Mouse (Mus musculus): ENCODE measurements around the gene Wwtr1. TPM values are rescaled to one million over a fixed set of nuclear protein-coding genes. Genes with fewer than 3 reads are reported as not detected.
A peak's percentile ranks its signal among the peaks of the same experiment; 100 is the strongest.

The Wwtr1 gene
- 10 to 100 TPM; 20.3 to 22.0 TPM for total RNA-seq (2021)
- long read RNA-seq, experiment 1, full-length matches to known transcripts, result 12 of 12 reads
- long read RNA-seq, experiment 1, partial matches to known transcripts, result 0 of 12 reads
- long read RNA-seq, experiment 1, other reads (novel, unspliced or antisense), result 0 of 12 reads
- long read RNA-seq, experiment 2, full-length matches to known transcripts, result 28 of 31 reads
- long read RNA-seq, experiment 2, partial matches to known transcripts, result 2 of 31 reads
- long read RNA-seq, experiment 2, other reads (novel, unspliced or antisense), result 1 of 31 reads

DNA sequence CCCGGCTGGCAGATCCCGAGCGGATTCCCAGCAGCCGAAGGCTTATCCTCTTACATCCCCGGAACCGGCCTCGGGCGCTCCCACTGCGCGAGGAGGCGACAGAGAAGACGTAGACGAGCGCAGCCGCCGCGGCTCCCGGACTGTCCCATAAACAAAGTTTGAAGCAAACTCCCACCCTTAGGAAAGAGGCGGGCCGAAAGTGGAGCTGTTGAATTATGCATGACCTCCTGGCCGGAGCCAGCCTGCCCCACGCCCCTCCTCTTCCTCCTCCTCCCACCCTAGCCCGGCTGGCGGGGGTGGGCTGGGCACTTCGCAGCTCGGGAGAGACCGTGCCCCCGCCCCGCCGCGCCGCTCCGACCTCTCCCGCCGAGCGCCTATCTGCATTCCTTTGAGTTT lies at the start of gene Wwtr1:
Gene Wwtr1 (minus strand): TSS at position 251 of the 396 bp plus-strand sequence.
- DNase-seq (ENCODE audit: low spot score in 2 of 2), result peak; percentile 54 to 72

DNA sequence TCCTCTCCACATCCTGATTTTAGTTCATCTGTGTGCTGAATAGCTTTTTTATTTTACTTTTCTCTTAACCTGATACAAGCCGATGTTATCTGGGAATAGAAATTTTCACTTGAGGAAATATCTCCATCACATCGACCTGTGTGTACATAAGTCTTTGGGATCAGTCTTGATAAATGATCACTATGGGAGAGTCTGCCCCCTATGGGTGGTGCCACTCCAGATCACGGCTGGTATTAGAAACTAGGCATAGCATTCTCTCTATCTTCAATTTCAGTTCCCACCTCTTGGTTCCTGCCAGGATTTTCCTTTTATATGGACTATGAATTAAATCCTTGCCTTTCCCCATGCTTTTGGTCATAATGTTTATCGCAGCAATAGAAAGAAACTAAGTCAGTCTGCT lies 44.0 kb upstream of the Wwtr1 start:
- no peak for DNase-seq (ENCODE audit: low spot score in 2 of 2)

DNA sequence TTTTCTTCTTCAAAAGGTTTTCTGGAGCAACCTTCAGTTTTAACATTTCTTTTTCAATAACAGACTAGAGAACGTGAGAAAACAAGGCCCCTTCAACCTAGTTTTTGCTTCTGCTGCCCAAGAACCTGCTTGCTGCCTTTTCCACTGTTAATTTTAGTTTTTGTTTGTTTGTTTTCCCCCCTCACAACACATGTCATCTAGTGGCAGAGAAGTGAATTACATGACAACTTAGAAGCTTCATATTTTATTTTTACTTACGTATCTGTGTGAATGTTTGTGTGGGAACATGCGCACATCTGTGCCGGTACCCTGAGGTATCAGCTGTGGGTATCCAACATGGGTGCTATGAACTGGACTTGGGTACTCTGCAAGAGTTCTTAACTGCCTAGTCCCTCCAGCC lies 39.9 kb upstream of the Wwtr1 start:
- no peak for DNase-seq (ENCODE audit: low spot score in 2 of 2)

DNA sequence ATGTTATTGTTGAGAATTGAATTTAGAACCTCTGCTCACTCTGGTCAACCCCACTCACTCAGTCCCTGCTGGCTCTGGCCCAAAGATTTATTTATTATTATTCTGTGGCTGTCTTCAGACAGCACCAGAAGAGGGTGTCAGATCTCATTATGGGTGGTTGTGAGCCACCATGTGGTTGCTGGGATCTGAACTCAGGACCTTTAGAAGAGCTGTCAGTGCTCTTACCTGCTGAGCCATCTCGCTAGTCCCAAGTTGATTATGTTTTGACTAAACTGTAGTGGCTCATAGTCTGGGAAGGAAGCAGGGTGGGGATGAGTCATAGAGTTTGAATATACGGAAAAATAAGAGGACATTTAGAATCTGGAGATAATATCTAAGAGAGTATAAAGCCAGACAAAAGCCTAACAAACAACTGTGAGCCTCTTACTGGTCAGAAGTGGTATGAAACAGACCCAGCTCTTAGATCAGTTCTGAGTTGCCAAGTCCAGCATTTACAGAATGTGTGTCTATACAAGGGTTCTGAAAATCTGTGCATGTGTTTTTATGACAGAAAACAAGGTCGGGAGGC lies 36.8 kb upstream of the Wwtr1 start:
- no peak for DNase-seq (ENCODE audit: low spot score in 2 of 2)

DNA sequence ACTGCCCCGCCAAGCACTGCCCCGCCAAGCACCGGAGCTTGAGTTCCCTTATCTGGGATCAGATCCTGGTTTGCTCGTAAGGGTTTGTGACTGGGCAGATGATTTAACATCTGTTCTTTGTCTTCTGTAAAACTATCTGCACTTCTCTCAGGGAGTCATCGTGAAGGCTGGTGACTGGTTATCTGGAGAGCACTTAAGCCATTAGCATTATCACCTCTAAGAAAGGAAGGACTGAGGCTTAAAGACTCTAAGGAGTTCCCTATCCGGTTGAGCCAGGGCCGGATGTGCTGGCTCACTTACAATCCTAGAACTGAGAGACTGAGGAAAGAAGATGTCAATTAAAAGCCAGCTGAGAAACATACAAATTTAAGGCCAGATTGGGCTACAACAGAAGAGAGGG lies 36.1 kb upstream of the Wwtr1 start:
- DNase-seq (ENCODE audit: low spot score in 2 of 2), result no peak

DNA sequence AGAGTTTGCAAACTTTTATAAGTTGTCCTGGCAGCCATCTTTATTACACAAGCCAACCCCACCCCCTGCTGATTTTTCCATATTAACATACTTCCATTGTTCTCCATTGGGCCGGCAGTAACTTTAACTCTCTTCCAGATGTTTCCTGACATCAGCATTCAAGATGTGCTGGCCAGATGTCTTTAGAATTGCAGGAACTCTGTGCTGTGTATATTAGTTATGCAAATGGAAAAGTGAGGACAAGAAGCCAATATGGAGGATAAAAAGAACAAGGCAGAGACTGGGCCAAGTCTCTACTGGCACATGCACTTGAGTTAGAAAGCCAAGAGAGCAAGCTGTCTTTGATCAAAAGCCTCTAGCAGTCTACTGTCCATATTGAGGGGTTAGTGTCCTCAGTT lies 28.9 kb upstream of the Wwtr1 start:
- DNase-seq (ENCODE audit: low spot score in 2 of 2), result no peak

DNA sequence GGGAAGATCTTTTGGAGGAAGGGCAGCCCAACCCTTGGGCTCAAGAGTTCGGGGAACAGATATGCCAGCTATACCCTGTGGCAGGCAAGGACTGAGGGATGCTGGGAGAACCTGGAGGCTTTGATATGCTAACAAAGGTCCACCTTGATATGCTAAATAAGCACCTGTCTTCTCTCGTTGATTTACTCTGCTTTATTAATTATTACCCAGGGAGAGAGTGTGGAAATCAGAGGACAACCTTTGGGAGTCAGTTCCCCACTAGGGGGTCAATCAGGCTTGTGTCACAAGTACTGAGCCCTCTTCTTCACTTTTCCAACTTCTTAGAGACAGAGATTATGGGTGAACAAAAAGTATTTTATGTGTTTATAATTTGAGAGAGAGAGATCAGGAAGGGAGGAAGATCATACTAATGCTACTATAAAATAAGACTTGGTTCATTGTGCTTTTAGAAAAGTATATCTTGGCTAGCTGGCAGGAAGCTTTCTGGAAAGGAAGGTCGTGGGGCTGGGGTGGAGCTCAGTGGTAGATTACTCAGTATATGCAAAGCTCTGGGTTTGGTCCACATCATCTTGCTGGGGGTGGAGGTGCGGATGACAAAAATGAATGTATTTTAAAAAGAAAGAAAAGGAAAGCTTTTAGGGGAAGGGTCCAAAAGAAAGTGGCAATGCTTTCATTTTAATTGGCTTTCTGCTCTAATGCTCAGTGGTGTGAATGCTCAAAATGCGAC lies 28.3 kb upstream of the Wwtr1 start:
- no peak for DNase-seq (ENCODE audit: low spot score in 2 of 2)

DNA sequence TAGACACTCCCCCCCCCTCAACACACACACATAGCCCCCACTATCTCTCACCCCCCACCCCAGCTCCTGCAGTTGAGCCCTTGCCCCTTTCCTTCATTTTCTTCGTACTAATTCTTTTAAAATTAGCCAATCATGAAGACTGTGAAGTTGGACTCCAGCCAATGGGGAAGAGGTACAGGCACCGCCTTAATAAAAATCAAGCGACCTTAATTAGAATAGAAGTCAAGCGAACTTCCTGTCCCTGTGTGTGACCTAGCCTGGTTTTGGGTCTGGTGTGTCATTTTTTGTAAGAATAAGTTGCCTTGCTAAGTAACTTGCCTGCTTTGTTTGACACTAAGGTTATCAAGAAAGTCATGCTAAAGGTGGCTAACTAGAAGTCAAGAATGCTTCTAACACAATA lies 26.9 kb upstream of the Wwtr1 start:
- DNase-seq (ENCODE audit: low spot score in 2 of 2), result no peak

DNA sequence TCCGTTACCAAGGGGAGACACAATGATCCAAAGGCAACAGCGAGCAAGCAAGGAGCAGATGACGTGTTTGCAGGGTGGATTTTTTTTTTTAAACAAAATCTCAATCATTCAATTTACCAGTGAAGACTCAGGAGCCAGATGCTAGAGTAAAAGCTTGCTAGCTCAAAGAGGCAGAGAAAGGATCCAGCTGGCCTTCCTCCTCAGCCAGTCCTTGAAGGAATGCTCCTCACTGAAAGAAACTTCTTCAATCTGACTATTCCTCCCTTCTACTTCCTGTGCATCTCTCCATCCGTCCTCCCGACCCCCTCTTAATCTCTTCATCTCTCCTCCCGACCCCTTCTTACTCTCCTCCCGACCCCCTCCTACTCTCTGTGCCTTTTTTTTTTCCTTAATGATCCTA lies 20.9 kb upstream of the Wwtr1 start:
- DNase-seq (ENCODE audit: low spot score in 2 of 2), result no peak

DNA sequence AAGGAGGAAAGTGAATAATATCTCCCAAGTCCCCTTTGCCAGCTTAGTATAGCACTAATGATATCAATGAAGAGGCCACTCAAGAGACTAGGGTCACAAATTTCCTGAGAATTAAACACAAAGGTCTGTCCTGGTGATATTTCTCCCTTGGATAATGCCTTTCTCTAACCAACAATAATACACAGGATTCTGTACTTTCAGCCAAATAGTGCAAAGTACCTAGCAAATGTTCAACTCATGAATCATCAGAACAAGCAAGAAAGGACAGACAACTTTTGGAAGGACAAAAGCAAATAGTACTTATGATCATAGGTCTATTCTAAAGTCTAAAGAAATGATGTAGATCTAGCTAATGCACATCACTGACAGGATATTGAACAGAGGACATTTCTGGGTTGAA lies 19.8 kb upstream of the Wwtr1 start:
- DNase-seq (ENCODE audit: low spot score in 2 of 2), result no peak

DNA sequence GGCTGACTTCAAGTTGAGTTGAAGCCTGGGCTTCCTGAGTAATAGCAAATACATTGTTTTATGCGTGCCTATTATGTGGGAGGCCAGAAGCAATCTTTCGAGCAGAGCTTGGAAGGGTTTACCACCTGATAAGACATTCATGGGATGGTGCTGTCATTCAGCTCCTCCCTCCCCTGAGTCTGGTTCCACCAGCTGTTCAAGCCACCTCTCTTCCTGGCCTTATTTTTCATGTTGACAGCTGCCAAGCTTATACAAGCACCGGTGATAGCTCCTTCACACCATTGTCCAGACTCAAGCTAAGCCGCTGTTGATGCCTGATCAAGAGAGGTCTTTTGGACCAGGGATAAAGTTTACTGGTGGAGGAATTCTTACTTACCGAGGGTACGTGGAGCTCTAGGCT lies 10.3 kb upstream of the Wwtr1 start:
- DNase-seq (ENCODE audit: low spot score in 2 of 2), result no peak

DNA sequence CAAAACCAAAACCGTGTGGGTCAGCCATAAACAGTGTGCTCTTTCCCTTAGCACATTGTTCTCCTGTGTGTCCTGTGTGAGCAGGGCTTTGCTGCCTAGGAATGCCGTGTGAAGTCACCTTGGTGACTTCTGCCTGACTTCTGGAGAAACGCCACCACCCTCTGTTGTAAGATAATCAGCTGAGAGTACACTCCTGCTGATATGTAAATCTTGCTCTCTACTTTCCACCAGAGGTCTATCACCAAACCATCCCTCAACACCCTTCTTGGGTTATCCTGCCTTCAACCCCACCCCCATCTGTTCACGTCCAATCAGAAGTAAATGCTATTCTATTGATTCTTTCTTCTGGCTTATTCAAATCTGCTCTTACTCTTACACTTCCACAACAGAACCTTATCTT lies 7.8 kb upstream of the Wwtr1 start:
- DNase-seq (ENCODE audit: low spot score in 2 of 2), result no peak

DNA sequence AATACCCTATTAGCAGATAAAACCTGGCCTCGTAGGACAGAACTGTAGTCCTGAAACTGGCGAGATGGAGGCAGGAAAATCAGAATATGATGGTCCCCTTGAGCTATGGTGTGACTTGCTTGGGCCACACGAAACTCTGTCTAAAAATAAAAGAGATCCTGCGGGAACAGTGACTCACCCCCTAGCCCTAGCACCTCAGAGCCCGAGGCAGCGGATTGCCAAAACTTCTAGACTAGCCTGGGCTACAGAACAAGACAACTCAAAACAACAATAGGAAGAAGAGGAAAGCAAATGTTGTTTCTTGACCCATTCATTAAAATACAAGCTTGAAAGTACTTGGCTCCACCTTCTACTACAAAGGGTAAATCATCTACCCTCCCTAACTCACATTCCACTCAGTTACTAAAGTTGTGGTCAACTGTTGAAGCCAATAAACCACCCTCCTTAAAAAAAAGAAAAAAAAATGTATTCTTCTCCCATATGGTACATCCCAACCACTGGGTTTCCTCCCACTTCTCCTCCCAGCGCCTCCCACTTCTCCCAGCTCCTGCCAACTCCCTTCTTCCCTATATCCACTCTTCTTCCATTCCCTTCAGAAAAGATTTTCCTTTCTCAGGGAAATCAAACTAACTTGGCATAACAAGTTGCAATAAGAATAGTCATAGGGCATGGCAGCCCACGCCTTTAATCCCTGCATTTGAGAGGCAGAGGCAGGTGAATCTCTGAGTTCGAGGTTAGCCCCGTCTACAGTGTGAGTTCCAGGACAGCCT lies 4.9 kb upstream of the Wwtr1 start:
- no peak for DNase-seq (ENCODE audit: low spot score in 2 of 2)

DNA sequence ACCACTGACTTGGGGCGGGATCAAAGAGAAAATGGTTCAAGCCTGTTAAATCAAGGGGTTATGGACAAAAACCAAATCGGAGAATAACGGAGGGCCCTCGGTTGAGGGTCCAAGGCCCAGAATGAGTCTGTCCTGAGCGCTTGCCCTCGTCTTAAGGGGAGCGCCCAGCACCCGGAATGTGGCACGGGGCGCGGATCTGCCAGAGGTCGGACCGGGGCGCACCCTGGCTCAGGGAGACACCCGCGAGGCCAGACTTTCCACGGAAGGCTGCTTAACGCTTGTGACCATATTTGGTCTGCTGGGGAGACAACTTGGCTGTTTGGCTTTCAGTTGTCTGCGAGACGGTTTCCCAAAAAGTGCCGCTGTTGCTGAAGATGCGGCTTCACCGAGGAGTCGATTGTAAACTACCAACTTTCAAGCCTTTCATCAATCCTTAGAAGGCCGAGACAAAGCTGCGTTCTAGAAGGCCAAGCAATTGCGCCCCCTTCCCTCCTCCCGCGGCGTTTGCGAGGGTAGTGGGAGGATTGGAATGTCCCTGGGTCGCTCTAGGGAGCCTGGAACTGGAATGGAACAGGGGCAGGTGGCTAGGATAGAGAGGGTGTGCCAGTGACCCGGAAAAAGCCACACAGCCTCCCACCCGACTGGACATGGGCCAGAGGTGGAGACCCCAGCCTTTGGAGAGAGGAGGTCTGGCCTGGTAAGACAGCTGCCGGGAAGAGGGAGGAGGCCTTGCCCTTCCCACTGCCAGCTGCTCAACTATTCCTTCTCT lies 530 bp upstream of the Wwtr1 start:
- DNase-seq (ENCODE audit: low spot score in 2 of 2), result peak; percentile 12 to 17

DNA sequence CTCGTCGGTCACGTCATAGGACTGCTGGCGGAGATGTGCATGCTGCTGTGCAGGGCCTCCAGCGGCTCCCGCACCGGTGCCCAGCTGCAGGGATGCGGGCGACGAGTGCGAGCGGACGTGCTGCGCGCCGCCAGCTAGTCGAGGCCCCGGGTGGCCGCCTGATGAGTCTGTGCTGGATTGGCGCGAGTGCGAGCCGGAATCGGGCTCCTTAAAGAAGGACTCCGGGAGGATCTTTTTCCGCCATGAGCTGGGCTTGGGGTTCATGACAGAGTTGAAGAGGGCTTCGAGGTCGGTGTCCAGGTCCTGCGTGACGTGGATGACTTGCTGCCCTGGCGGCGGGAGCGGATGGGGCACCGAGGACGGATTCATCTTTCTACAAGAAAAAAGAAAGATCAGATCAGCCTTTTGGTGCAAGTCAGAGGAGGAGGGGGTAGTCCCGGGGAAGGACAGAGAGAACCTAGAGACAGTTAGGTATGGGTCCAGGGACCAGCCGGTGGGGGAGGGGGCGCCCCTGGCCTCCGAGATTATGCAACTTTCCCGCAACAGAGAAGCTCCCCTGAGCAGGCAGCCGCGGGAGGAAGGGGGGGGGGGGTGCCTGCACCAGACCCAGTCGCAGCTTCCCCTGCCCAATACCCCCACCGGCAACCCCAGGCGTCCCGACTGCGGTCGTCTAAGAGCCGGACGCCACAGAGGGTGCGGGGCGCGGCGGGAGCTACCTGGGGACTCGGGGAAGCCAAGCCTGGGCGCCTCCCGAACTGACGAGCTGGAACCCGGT lies 638 bp downstream of the Wwtr1 start:
- DNase-seq (ENCODE audit: low spot score in 2 of 2), result peak; percentile 13 to 22

DNA sequence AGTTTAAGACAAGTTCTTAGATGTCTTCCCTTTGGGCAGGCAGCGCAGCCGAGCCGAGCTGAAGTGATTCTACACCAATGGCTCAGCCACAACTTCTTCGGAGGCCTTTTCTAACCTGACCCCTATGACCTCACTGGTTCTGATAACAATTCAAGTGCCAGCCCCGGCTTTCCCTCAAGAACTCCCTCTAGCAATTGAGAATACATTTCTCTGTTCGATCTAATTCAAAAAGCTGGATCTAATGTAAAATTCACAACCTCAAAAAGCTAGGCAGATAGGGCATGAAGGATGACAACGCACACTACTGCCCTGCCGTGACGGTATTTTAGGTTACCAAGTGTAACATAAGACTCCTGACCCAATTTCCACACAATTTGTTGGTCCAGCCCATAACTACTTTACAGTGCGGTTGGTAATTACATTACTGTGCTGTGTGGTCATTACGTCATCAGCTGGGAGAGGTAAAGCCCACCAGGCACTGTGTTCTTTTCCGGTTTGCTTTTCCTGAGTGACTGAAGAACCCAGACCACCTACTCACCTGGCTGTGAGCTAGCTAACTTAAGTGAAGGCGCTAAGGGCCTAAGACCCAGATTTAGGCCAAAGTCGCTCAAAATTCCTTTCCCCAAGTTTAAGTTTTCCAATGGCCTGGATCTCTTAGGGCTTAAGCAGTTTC lies 1.7 kb downstream of the Wwtr1 start:
- no peak for DNase-seq (ENCODE audit: low spot score in 2 of 2)

DNA sequence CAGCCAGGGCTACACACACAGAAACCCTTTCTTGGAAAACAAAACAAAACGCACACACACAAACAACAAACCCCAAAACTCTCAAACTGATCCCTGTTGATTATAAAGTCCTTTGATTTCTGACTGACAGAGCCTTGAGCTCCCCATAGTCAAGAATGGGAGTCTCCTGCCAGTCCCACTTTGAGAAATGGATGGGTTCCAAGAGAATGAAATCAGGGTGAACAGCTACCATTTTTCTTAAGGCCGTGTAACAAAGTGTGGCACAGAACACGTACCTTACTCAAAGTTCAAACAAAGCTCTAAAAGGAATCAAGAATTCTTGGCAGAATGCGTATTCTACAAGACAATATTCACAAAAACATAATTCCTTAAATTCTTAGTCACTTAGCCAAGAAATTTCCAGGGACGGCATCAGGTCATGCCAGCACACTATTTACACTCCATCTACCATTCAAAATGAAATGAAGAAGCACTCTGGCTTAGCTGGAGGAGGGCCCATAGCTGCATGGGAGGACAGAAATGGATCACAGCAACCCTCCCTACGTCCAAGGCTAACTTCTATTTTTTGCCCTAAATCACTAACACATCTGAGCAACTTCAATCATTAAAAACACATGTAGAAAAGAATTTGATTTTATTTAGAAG lies 3.3 kb downstream of the Wwtr1 start:
- no peak for DNase-seq (ENCODE audit: low spot score in 2 of 2)

DNA sequence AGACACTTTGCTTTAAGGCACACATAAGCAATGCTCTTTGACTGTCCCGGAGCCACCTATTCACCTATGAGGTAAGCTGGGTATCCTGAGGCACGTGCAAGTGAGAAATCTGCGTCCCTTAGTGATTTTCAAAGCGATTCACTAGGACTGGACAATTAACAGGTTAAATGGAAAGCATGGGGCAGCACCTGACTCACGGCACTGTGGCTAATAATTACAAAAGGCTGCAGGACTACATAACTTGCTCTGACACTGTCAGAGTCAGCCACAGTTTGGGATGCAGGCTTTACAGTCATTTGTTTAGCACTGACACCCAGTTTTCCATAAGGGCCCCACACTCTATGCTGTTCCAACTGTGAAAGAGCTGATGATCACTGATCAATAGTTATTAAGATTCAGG lies 9.1 kb downstream of the Wwtr1 start:
- no peak for DNase-seq (ENCODE audit: low spot score in 2 of 2)

DNA sequence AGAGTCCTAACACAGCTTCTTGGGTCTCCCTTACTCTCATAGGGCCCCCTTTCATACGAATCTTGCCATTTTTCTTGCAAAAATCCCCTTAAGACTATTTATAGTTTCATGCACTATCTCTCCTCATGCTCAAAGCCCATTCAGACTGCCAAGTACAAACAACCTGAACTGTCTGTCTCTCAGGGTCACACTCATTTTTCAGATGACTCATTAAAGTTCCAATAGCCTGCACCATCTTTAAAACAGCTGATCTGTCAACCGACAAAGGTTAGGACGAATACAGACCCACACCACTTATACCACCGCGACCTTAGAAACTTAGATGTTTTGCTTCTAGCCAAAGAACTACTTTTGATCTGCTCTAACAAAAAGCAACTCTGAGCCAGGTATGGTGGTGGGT lies 12.1 kb downstream of the Wwtr1 start:
- no peak for DNase-seq (ENCODE audit: low spot score in 2 of 2)

All from layer of hippocampus, postnatal 14 days (tissue).